Mouse (Mus musculus): Measurements from ENCODE around the gene Spaca9. TPM values are rescaled to one million over a fixed set of nuclear protein-coding genes. Genes with fewer than 3 reads are reported as not detected.

Spaca9 gene
- polyA plus RNA-seq (2014; fragmentation: Illumina TruSeq; extraction: RNeasy Lipid Tissue Mini Kit (QIAGEN cat#74804); ENCODE audit: low read depth, low replicate concordance), result not detected

DNA sequence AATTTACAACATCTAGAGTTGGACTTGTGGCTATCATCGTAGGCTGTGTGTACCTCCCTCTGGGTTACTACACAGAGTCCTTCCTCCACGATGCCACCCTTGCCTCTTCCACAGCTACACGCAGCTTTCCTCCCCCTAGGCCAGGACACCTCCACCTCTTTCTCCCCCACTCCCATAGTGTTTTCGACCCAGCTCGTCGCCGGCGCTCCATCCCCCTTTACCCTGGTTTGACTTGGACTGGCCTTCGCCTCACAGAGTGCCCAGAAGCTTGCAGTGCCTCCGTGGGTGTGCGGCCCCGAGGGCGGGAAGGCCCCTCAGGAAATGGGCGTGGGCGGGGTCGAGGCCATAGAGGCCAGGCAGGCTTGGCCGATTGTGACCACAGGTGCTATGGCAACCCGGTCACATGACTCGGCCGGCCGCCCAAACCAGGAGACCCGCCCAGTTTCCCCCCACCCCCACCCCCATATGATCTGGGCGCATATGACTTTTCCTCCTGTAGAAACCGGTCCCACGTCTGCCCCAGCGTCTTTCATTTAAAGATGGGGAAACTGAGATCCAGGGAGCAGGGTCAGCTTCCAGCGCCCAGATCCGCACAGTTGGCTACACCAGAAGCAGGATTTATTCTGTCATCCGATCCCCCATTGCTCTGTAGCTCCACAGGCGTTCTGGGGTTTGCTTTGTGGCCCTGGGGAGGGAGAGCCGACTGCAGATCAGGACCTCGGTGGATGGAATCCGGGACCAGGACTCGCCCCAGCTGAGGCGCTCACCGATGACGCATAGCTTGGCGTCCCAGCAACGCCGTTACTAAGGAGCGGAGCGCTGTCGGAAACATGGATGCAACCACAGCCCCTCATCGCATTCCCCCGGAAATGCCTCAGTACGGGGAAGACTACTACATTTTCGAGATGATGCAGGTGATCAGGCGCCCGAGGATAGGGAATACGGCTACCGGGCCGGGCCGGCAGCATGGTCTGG is at the start of gene Spaca9, which contains the start of gene Ak8:
TSS of gene Spaca9 (minus strand) at position 367 of the 975 bp plus-strand sequence.
TSS of gene Ak8 (plus strand) at position 804 of the 975 bp plus-strand sequence.

Other genes with a start within 250 kb of the Spaca9 start
- not detected for gene 1700007K13Rik, start 233.4 kb downstream of the Spaca9 start, polyA plus RNA-seq (2014; fragmentation: Illumina TruSeq; extraction: RNeasy Lipid Tissue Mini Kit (QIAGEN cat#74804); ENCODE audit: low read depth, low replicate concordance)
- 102 TPM for gene Mrps2, start 231.7 kb downstream of the Spaca9 start, polyA plus RNA-seq (2014; fragmentation: Illumina TruSeq; extraction: RNeasy Lipid Tissue Mini Kit (QIAGEN cat#74804); ENCODE audit: low read depth, low replicate concordance)
- not detected for gene Gbgt1, start 202.8 kb downstream of the Spaca9 start, polyA plus RNA-seq (2014; fragmentation: Illumina TruSeq; extraction: RNeasy Lipid Tissue Mini Kit (QIAGEN cat#74804); ENCODE audit: low read depth, low replicate concordance)
- gene Gm10134, start 193.6 kb downstream of the Spaca9 start, polyA plus RNA-seq (2014; fragmentation: Illumina TruSeq; extraction: RNeasy Lipid Tissue Mini Kit (QIAGEN cat#74804); ENCODE audit: low read depth, low replicate concordance), result not detected
- 11.4 TPM for gene Ralgds, start 186.6 kb downstream of the Spaca9 start, polyA plus RNA-seq (2014; fragmentation: Illumina TruSeq; extraction: RNeasy Lipid Tissue Mini Kit (QIAGEN cat#74804); ENCODE audit: low read depth, low replicate concordance)
- not detected for gene Cel, start 136.3 kb downstream of the Spaca9 start, polyA plus RNA-seq (2014; fragmentation: Illumina TruSeq; extraction: RNeasy Lipid Tissue Mini Kit (QIAGEN cat#74804); ENCODE audit: low read depth, low replicate concordance)
- gene Gtf3c5, start 116.0 kb downstream of the Spaca9 start, polyA plus RNA-seq (2014; fragmentation: Illumina TruSeq; extraction: RNeasy Lipid Tissue Mini Kit (QIAGEN cat#74804); ENCODE audit: low read depth, low replicate concordance), result 3.7 TPM
- gene Gfi1b, start 77.7 kb downstream of the Spaca9 start, polyA plus RNA-seq (2014; fragmentation: Illumina TruSeq; extraction: RNeasy Lipid Tissue Mini Kit (QIAGEN cat#74804); ENCODE audit: low read depth, low replicate concordance), result not detected
- gene Tsc1, start 58.5 kb downstream of the Spaca9 start, polyA plus RNA-seq (2014; fragmentation: Illumina TruSeq; extraction: RNeasy Lipid Tissue Mini Kit (QIAGEN cat#74804); ENCODE audit: low read depth, low replicate concordance), result 7.3 TPM
- gene Ak8, start 437 bp upstream of the Spaca9 start, polyA plus RNA-seq (2014; fragmentation: Illumina TruSeq; extraction: RNeasy Lipid Tissue Mini Kit (QIAGEN cat#74804); ENCODE audit: low read depth, low replicate concordance), result not detected
- gene Gtf3c4, start 140.6 kb upstream of the Spaca9 start, polyA plus RNA-seq (2014; fragmentation: Illumina TruSeq; extraction: RNeasy Lipid Tissue Mini Kit (QIAGEN cat#74804); ENCODE audit: low read depth, low replicate concordance), result 31.6 TPM
- 10.7 TPM for gene Ddx31, start 140.7 kb upstream of the Spaca9 start, polyA plus RNA-seq (2014; fragmentation: Illumina TruSeq; extraction: RNeasy Lipid Tissue Mini Kit (QIAGEN cat#74804); ENCODE audit: low read depth, low replicate concordance)
- gene Barhl1, start 216.9 kb upstream of the Spaca9 start, polyA plus RNA-seq (2014; fragmentation: Illumina TruSeq; extraction: RNeasy Lipid Tissue Mini Kit (QIAGEN cat#74804); ENCODE audit: low read depth, low replicate concordance), result not detected